Comparison of ENCODE assay signal across 22 mouse cellular contexts in the genomic region with DNA sequence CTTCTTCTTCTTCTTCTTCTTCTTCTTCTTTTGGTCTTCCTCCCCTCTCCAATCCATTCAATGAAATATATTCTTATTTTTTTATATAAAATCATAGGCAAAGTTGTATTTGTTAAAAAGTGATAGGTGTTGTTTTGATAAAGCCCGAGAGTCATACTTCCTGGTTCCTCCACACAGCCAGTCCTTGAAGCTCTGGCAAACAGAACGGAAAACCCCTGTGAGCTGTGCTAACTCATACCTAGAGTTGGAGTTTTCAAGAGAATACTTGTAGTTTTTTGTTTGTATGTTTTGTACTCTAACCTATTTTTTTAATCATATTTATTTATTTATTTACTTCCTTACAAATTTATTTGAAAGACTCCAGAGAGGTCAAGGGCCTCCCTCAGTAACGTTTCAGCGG. TPM values are rescaled to one million over a fixed set of nuclear protein-coding genes. Genes with fewer than 3 reads are reported as not detected.
"Had no signal": no experiment of that assay in that cellular context is flagged by ENCODE, and none has a peak within 500 bp of the region (broad histone marks: within the 10 kb centered on the region; RNA-seq: fewer than 3 reads in every experiment).

No protein-coding gene starts in this region.

- H3K36me3 ChIP-seq: neural tube, embryonic 12.5 days; neural tube, embryonic 13.5 days; neural tube, embryonic 15.5 days; stomach, embryonic 15.5 days had no signal

- H3K9me3 ChIP-seq: neural tube, embryonic 12.5 days; neural tube, embryonic 13.5 days; neural tube, embryonic 15.5 days; stomach, embryonic 15.5 days had no signal

- H3K27me3 ChIP-seq: neural tube, embryonic 12.5 days; neural tube, embryonic 13.5 days; neural tube, embryonic 15.5 days; stomach, embryonic 15.5 days had no signal

- H3K4me2 ChIP-seq: neural tube, embryonic 12.5 days; neural tube, embryonic 13.5 days; neural tube, embryonic 15.5 days; stomach, embryonic 15.5 days had no signal

- H3K4me3 ChIP-seq: neural tube, embryonic 12.5 days; neural tube, embryonic 13.5 days; neural tube, embryonic 15.5 days; stomach, embryonic 15.5 days had no signal

- H3K27ac ChIP-seq: neural tube, embryonic 12.5 days; neural tube, embryonic 13.5 days; neural tube, embryonic 15.5 days; stomach, embryonic 15.5 days; stomach, postnatal 0 days had no signal

- H3K4me1 ChIP-seq: neural tube, embryonic 12.5 days; neural tube, embryonic 13.5 days; stomach, embryonic 15.5 days had no signal

- H3K9ac ChIP-seq: neural tube, embryonic 12.5 days; neural tube, embryonic 13.5 days; neural tube, embryonic 15.5 days; stomach, embryonic 15.5 days had no signal

- DNase-seq: retina, postnatal 1 day; right cerebral cortex, adult 18-20 months; right cerebral cortex, postnatal 14 days; right cerebral cortex, postnatal 25 days; right cerebral cortex, postnatal 4 days; spleen, adult 18-20 months; thymus, adult 18-20 months; thymus, adult 2 months; thymus, postnatal 14 days; thymus, postnatal 25 days; thymus, postnatal 36 days; thymus, postnatal 4 days had no signal

RNA-seq across cellular contexts. Expression of gene Qrfpr, which starts 9.4 kb away (rescaled TPM):
- total RNA-seq: neutrophil, adult 5-6 weeks had no signal
- polyA plus RNA-seq: neural tube, embryonic 12.5 days; small intestine, adult 2 months; stomach, embryonic 14.5 days; stomach, embryonic 16.5 days; stomach, postnatal 0 days; testis, adult 2 months had no signal
